Mouse (Mus musculus) urinary bladder, postnatal 14 days (tissue): ENCODE measurements around the gene Adgrb3.
"Not testable (repeated sequence)": the region's sequence is repeated elsewhere in the genome, so short reads cannot be mapped to it uniquely, and the experiment has no call there.

ENCODE experiments used
- DNase-seq: peaks from one replicate; pipeline ENCODE4 v3.0.0; 2021; ENCODE audit warnings: low spot score

The Adgrb3 gene

GRCm38 (mm10) chr1:25744736-25745135 lies 84.8 kb downstream of the Adgrb3 start:
- no peak for DNase-seq

- DNase-seq = no peak
Measured at GRCm38 (mm10) chr1:25729844-25730243, 99.7 kb downstream of the Adgrb3 start.

- no peak for DNase-seq
Measured at GRCm38 (mm10) chr1:25711474-25711873, 118.0 kb downstream of the Adgrb3 start.

- no peak for DNase-seq
Measured at GRCm38 (mm10) chr1:25706299-25706698, 123.2 kb downstream of the Adgrb3 start.

GRCm38 (mm10) chr1:25698702-25699250 lies 130.7 kb downstream of the Adgrb3 start:
- DNase-seq = no peak

- no peak for DNase-seq
Measured at GRCm38 (mm10) chr1:25697179-25697578, 132.3 kb downstream of the Adgrb3 start.

- no peak for DNase-seq
Measured at GRCm38 (mm10) chr1:25696771-25697170, 132.7 kb downstream of the Adgrb3 start.

DNA sequence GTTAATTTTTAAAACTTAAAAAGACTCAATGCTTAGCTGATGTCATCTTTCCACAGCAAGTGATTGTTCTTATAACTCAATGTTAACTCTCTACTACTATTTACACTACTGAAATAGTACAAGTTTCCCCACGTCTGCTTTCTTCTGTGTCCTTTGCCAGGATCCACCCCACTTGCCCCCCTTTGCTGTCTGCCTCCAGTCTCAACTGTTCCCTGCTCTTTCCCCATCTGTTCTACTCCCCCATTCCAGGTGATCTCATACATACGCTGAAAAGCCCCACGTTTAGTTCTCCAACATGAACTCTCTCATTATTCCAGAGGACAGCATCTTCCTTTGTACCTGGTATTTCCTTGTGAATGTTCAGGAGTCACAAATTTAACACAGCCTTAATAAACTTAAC lies 147.4 kb downstream of the Adgrb3 start:
- no peak for DNase-seq

DNA sequence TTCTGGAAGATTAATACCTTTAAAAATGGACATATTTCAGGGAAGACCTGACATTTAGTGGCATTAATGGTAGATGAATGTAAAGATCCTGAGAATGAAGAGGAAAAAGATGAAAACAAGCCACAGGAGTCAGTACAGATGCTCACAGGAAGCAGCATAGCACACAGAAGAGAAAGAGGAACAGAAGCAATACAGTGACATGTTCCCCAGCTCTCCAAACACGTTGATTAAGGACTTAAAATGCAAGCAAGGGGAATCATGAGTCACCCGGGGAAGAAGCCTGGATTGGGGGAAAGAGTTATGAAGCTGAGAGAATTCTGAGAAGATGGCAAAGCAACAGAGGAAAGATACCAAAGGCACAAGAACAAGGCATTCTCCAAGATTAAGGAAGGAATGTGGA lies 149.9 kb downstream of the Adgrb3 start:
- no peak for DNase-seq

GRCm38 (mm10) chr1:25652717-25653116 lies 176.8 kb downstream of the Adgrb3 start:
- DNase-seq = no peak

DNA sequence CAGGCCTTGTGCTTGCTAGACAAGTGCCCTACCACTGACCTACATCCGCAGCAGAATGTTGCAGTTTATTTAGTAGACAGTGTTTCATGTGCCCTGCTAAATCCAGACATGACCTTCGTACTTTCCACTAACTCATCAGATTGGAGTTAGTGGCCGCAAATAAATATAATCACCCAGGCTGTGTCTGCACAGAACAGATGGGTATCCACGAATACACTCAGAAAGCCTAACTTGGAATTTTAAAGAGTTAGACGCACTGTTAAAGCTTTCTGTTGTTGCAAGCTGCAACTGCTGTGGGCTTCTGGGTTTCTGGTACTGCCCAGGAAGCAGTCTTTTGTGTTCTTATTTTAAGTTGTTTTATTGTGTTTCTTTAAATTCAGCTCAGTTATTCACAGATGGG lies 185.3 kb downstream of the Adgrb3 start:
- DNase-seq = no peak

DNA sequence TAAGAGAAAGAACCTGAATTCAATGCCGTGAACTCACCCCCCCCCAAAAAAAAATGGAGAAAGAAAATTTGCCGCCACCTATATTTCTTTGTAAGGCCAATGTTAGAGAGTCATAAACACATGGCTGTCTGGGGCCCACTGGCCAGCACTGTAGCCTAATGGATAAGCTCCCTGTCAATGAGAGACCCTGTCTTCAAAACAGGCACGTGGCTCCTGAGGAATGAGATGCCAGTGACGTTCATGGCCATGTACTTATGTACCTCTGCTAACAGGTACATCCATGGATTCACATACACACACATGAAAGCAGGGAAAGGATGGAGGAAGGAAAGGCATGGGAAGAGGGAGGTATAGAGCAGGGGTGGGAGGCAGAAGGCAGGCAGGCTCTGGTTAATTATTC lies 208.0 kb downstream of the Adgrb3 start:
- DNase-seq = no peak

GRCm38 (mm10) chr1:25616954-25617353 lies 212.6 kb downstream of the Adgrb3 start:
- DNase-seq = no peak

DNA sequence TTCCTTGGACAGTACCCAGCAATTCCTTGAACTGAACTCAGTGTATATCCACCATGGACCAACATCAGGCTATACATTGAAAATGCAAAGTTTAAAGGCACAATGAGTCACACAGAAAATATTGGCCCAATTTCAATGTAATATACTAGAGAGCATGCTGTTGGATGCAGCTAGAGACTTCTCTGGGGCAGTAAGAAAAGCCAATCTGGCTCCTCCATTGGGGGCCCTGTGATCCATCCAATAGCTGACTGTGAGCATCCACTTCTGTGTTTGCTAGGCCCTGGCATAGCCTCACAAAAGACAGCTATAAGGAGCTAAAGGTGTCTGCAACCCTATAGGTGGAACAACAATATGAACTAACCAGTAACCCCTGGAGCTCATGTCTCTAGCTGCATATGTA lies 218.7 kb downstream of the Adgrb3 start:
- DNase-seq = not testable (repeated sequence)

DNA sequence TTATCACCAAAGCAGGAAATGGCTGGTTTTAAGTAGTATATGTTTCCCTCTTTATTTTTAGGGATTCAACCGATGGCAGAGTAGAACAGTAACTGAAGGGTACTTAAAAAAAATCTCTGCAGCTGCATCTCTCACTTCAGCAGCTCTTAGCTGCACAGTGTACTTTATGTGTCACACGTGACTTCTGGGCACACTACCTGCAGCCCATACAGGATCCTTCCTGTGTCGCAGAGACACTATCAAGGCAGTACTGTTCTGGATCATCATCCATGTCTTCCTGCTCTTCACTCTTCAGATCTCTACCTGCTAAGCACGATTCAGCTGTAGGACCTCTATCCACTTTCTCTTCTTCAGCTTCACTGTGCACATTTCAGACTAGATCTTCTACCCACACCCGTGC lies 230.6 kb downstream of the Adgrb3 start:
- no peak for DNase-seq

- no peak for DNase-seq
Measured at GRCm38 (mm10) chr1:25588568-25589118, 240.9 kb downstream of the Adgrb3 start.

- no peak for DNase-seq
Measured at GRCm38 (mm10) chr1:25581698-25582097, 247.8 kb downstream of the Adgrb3 start.

- DNase-seq = no peak
Measured at GRCm38 (mm10) chr1:25577836-25578235, 251.7 kb downstream of the Adgrb3 start.

GRCm38 (mm10) chr1:25576598-25576997 lies 252.9 kb downstream of the Adgrb3 start:
- DNase-seq = no peak

DNA sequence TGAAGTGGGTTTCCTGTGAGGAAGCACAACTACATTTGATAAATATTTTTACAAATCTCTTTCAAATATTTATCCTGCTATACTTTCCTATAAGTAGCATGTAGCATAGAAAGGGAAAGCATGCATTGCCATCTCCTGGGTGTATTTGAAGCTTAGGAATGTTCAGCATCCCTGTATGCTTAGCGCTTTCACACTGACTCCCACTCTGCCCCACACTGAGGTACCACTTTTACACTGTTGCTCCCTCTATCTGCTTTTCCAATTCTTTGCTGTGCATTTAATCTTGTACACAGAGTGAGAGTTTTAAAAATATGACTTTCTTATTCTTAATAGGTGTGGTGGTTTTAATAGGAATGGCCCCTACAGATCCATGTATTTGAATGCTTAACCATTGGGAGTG lies 261.4 kb downstream of the Adgrb3 start:
- DNase-seq = no peak

- no peak for DNase-seq
Measured at GRCm38 (mm10) chr1:25546072-25546471, 283.4 kb downstream of the Adgrb3 start.

DNA sequence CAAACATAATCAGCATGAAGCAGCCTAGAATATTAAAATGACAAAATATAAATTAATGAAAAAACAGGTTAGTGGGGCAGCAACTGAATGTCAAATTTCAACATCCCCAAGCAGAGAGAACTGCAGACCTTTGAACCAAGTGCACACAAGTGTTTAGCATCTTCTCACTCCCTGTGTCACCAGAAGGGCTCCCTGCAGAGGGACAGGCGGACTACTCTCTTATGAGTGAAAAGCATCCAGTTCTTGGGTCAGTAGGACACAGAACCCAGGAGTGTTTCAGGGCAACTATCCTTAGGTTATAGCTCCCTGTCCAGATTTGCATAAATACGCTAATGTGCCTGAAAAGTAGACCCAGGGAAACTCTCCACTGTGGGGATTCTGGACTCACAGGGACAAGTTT lies 285.6 kb downstream of the Adgrb3 start:
- no peak for DNase-seq

GRCm38 (mm10) chr1:25542891-25543290 lies 286.6 kb downstream of the Adgrb3 start:
- DNase-seq = no peak

DNA sequence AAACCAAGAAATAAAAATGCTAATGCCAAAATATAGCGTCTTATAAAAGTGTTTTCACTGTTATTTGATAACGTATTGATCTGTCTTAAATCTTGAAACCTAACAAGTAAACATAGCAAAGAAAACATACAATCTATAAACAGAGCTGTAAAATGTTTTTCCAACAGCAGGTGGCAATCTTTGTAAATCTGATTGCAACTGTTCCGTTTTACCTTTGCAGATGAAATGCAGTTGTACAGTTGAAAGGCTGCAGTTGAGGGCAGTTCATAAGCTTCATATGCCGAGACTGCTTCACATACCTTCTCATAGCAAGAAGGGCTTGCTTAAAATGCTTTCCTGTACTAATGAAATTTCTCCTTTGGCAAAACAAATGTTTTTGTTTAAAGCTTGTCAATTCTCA lies 302.5 kb downstream of the Adgrb3 start:
- DNase-seq = no peak
